Mouse (Mus musculus): ENCODE measurements around the gene Ghr. TPM values are rescaled to one million over a fixed set of nuclear protein-coding genes. Genes with fewer than 3 reads are reported as not detected.

Gene Ghr
- total RNA-seq, 2 experiments from 2014 or later, result 97.1 to 253 TPM

DNA sequence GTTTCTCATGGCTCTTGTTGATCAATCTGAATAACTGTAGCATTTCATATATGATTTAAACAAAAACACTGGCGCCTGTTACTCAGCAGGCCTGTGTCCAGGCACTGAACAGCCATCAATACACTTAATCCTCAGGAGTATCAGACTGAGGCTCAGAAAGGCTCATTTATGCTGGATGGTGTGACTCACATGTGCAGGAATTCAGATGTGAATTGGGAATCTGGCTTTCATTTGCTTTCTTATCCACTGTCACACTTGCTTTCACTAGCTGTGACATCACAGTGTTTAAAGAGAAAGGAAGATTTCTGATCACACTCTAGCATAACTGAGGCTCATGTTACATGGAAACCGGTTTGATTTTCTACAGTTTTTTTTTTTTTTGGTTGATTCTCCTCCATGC, 39.0 kb downstream of the Ghr start:
- DNase-seq (ENCODE audit: low spot score in 2 of 2), result no peak

DNA sequence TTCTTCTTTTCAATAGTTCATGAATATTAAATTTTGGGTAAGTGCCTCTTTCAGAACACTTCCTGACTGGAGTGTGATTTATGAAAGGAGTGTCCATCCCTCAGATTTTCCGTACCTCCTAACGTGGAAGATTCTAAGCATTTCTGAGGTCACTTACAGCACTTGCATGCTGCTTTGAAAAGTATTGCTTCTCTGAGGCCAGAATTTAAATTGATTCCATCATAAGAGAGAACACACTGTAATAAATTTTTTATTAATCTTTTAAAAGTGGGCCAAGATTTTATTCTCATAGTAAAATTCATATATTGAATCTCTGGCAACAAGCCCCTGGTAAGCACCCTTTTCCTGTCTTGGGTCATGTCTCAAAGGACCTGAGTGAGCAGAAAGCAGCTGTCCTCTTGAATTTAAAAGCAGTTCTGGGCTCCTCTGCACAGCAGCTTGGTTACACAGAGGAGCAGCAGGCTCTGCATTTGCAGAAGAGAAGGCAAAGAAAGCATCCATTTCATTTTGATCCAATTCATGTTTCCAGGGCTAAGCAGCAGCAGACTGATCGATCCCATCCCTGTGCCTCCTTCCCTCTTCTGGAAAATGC, 46.9 kb downstream of the Ghr start:
- DNase-seq (ENCODE audit: low spot score in 2 of 2), result no peak

DNA sequence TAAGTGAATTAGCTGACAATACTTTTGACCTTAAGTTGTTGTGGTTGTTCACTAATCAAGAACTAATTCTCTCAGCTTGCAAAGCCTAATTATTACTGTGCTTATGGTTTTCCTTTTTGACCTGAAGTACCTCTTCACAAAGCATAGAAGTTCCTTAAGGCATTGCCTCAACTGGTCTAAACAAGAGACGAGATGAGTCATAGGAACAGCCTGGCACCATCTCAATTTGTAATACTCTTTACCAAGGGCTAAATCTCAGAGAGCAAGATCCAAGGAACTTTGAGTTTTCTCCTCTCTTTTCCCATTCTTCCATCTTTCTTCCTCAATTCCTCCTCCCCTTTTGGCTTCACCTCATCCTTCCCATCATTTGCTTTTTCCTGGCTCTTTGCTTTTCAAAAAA, 69.3 kb downstream of the Ghr start:
- no peak for DNase-seq (ENCODE audit: low spot score in 2 of 2)

DNA sequence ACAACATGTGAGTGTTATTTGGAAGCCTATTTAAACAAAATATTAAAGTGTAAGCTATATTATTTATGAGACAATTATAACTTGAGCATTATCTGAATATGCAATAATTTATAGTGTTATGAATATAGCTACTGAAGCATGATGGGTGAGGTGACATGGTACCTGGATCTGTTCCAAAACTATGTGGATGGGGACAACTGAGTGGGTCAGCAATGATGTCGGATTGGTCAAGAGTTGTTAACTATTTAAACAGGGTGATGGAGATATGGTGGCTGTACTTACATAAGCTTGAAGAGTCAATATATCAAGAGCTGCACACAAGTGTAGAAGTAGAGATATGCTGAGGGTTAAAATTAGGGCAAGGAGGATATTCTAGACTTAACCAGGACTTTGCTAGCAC, 70.9 kb downstream of the Ghr start:
- no peak for DNase-seq (ENCODE audit: low spot score in 2 of 2)

DNA sequence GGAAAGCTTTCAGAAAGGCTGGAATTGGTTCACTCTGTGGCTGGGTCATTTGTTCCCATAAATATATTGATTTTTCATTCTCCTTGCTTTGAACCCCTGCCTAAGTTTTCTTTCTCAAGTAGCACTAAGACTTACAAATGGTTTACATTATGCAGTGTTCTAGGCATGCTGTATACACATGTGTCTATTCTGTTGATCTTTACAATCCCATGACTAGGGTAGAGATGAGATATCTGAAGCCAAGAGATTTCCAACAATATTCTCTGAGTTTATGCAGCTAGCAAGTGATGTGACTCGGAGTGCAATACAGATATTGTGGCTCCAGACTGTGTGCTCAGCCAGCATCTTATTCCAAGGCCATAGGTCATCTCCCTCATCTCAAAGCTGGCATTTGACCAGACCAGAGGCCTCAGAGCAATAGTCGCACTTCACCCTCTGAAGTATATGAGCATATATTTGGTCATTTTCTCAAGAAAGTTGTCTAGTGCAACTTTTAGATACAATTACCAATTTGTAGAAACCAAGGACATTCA, 71.6 kb downstream of the Ghr start:
- no peak for DNase-seq (ENCODE audit: low spot score in 2 of 2)

DNA sequence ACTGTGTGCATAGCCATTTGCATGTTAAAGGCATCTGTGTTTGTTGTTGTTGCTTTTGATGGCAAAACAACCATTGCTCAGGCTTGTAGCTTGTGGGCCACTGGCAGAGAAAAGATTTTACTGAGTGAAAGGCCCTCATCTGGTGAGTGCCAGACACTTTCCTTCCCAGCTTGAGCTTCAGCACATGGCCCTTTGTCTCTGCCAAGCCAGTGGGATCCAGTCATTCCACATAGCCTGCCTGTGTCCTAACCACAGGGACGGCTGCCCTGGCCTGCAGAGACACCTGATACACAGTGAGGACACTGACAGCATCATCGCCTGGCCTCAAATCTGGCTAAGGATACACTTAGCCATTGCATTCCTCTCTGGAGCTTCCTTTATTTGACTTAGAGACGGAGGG, 74.2 kb downstream of the Ghr start:
- DNase-seq (ENCODE audit: low spot score in 2 of 2), result no peak

DNA sequence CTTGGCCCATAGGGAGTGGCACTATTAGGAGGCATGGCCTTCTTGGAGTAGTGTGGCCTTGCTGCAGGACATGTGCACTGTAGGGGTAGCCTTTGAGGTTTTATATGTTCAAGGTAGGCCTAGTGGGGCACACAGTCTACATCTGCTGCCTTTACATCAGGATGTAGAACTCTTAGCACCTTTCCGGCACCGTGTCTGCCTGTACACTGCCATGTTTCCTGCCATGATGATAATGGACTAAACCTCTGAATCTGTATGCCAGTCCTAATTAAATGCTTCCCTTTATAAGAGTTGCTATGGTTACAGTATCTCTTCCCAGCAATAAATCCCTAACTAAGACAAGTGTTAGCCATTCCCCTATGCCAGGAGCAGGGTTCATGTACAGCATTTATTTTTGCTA, 76.0 kb downstream of the Ghr start:
- DNase-seq (ENCODE audit: low spot score in 2 of 2), result no peak

DNA sequence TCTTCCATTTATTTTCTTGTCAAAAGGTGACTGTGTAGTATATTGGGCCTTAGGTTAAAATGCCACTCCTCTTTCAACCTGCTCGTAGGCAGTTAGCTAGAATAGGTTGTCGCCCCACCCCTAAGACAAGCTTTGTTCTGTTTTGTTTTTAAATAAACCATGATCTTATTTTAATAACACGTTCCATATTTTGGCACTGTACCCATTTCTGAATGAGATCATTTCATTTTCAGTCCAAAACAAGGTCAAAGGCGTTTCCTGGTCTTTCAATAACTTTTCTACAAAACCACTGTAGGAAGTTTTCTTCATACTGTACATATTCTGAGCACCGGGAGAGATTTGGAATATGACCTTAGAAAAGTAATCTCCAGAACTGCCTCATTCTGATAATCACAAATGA, 78.6 kb downstream of the Ghr start:
- DNase-seq (ENCODE audit: low spot score in 2 of 2), result no peak

DNA sequence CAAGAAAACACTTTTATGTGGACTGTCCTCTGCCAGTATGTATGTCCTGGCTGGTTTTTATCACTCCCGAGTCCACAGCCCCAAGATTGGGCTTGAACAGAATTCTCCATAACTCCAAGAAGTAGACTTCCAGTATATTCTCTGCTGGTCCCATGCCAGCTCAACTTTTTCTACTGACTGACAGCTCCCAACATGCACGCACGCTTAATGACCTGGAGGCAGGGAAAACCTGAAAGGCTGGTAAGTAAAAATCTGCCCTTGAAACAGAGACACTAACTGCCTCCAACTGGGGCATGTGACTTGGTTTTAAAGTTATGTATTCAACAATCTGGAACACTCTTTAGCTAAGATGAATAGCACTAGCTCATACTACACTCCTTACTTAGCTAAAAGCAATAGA, 81.6 kb downstream of the Ghr start:
- DNase-seq (ENCODE audit: low spot score in 2 of 2), result no peak

DNA sequence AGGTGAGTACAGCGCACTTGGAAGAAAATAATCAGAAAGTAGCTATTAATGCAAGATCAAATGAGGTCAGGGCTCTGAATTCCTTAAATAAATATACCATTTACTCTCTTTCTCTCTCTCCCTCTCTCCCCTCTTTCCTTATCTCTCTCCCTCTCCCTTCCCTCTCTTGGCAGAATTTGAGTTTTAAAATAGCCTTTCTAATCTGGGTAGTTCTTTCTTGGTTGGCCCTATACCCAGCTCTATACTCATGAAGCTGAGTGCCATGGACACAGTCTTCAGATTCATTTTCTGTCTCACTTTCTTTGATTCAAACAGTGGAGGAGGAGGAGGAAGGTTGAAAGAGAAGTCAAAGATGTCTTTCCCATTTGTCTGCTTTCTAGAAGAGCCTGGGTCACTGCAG, 84.3 kb downstream of the Ghr start:
- no peak for DNase-seq (ENCODE audit: low spot score in 2 of 2)

DNA sequence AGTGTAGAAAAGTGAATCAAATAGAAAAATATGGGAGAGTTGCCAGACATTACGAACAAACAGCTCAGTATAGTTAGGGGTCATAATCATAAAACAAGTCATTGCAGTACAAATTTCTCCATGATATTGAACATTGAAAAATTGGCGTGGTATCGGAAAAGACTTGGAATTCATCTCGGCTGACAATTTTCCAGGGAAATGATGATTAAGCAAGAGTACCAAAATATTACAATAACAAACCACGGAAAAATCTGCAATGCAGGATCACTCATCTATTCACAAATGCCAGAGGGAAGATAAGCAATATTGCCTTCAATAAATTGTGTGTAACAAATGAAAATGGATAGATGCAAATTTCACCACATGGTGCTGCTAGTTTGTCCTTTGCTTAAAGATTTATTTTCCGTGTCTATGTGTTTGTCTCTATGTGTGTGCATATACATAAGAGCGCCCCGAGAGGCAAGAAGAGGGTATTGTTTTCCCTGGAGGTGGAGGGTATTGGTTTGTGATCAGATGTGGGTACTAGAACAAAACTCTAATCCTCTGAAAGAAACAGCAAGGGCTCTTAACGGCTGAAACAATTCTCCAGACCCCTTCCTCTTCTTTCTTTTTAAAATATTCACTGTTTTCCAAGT, 85.2 kb downstream of the Ghr start:
- no peak for DNase-seq (ENCODE audit: low spot score in 2 of 2)

DNA sequence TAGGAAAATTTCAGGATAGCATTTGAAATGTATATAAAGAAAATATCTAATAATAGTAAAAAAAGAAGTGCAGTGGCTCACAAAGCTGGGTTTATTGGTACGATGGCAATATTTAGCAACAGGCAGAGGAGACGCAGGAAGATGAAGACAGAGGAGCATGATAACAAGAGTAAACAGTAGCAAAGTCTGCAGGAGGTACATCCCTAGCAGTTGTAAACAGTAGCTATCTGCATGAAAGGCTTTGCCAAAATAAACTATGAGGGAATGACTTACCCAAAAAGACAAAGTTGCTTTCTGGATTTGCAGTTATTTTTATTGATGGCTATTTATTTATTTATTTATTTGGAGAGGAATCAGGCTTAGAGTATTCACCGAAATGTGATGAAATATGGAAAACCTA, 92.4 kb downstream of the Ghr start:
- no peak for DNase-seq (ENCODE audit: low spot score in 2 of 2)

DNA sequence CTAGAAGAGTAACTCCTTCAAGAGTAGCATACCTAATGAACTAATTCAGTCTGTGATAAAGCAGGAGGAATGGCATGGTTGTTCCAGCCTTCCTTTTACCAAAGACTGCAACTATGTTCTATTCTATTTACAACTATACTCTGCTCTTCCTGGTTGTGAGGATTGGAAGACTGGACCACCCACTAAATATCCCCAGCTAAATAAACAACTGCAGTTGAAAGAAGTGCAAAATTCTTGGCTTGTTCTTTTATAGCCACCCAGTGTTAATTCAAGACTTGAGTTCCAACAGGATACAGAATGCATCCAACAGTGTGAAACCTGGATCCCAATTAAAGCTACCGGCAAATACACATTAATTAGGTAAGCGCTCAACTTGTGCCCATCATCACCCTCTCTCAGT, 93.3 kb downstream of the Ghr start:
- no peak for DNase-seq (ENCODE audit: low spot score in 2 of 2)

DNA sequence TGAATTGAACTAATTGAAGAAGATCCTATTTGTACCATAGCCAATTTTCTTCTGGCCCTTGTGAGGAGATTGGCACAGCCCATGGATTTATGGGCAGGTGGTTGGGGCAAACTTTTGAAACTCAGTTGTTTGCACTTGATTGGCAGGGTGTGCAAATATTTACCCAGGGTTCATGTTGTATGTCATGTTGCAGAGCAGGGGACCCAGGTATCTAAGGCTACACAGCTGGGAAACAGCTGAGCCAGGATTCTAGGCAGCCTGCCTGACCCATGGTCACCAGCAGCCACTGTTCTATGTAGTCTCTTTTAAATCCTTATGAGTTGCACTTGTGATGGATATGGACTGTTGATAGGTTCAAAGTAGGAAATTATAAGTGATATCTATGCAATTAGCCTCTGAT, 94.1 kb downstream of the Ghr start:
- DNase-seq (ENCODE audit: low spot score in 2 of 2), result no peak

DNA sequence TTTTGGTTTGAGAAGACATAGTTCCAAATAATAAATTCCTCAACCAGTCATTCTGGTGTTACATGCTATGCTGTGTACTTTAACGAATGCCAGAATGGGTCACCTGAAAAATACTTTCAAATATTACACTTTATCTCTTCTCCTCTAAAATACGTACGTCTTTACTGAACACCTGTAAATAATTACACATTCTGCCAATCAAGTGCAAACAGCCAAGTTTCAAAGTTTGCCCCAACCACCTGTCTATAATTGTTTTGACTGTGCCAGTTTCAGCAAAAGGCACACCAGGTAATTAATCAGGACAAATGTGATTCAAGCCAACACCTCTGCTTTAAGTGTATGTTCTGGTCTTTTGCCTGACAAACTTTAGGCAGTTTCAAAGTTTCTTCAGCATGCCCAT, 94.7 kb downstream of the Ghr start:
- no peak for DNase-seq (ENCODE audit: low spot score in 2 of 2)

DNA sequence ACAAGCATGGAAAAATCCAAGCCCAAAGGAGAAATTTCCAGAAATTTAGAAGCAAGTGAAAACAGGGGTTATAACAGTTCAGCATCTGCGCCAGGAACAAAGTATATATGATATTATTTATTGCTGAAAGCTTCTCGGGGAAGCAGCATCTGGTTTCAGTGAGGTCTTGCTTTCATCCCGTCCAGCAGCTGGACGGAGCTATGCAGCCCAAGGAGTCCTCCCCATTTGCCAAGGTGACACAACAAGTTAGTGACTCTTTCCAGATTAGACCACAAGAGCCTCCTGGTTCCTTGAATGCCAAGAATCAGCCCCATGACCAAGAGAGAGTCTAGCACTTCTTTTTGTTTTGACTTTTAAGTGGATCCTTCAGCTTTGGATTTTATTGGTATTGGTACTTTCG, 96.6 kb downstream of the Ghr start:
- no peak for DNase-seq (ENCODE audit: low spot score in 2 of 2)

DNA sequence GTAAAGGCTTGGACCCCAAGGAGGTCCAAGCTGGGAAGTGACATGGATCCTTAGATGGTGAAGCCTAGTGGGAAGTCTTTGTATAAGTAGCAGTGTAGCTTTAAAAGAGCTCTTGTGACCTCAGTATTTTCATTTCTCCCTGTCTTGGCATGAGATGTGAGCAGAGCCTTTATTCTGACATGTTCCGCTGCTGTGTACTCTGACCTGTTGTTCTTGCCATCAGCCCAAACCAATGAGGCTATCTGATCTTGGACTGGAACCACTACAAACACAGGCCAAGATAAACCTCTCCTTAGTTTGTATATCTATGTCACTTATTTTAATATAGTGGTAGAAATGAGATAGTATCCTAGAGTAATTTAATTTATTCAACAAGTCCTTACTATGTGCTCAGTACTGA, 97.9 kb downstream of the Ghr start:
- DNase-seq (ENCODE audit: low spot score in 2 of 2), result no peak

DNA sequence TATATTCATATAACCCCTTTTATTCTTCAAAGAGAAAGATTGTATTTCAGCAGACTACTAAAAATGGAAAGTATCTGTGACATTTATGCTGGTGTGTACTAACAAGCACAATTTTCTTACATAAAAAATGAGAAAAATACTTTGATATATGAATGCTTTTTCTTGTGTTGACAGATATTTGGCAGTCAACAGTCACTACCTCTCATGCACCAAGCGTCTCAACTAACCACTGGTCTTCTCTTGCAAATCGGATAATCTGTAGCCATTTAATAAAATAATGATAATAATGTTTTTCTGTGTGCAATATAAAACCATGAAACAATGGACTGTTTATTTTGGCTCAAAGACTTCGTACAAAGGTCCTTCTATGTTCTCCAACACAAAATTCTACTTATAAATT, 99.8 kb downstream of the Ghr start:
- no peak for DNase-seq (ENCODE audit: low spot score in 2 of 2)

DNA sequence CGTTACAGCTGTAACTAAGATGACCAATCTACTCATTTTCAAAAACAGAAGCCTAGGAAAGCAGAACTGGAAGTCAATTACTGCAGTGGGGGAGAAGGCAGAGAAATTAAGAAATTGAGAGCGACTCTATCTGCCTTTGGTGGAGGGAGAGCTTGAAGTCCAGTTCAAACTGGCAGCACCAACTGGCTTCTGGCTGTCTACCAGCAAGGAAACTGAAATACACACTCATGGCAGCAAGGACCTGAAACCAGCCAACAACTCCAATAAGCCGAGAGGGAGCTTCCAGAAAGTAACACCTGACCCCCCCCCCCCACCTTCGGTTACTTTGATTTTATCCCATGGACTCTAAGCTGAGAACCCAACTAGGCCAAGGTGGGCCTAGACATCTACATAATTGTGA, 114.1 kb downstream of the Ghr start:
- no peak for DNase-seq (ENCODE audit: low spot score in 2 of 2)

DNA sequence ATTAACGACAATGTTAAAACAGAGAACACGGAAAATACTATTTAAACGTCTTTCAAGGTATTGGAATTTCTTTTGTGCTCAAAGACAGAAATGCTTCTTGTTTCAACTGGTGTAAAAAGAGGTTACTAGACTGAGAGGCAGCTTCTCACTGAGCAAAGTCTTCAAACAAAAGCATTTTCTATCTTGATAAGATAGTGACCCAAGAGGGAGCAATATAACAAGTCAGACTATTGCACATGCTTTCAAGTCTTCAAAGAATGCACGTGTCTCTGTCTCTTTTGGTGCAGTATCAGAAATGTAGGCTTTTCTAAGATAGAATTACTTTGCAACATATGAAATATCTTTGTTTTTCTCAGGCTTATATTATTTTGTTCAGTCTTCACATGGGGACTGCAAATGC, 116.7 kb downstream of the Ghr start:
- no peak for DNase-seq (ENCODE audit: low spot score in 2 of 2)

DNA sequence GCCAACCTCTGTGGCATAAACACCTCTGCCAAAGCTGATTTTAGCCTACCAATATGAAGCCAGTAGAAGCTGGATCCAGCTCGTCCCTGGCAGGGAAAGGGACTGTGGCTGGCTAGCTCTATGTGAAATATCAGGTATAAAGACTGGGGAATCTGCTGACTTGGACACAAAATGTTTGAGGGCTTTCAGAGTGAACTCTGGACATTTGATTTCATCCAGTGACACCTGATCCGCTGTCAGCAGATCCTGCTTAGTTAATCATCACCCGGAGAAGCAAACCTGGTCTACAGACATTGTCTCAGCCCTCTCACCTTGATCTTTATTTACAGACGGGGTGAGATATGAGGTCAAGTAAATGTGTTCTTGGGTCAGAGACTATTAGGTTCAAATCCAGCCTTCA, 118.5 kb downstream of the Ghr start:
- DNase-seq (ENCODE audit: low spot score in 2 of 2), result no peak

DNA sequence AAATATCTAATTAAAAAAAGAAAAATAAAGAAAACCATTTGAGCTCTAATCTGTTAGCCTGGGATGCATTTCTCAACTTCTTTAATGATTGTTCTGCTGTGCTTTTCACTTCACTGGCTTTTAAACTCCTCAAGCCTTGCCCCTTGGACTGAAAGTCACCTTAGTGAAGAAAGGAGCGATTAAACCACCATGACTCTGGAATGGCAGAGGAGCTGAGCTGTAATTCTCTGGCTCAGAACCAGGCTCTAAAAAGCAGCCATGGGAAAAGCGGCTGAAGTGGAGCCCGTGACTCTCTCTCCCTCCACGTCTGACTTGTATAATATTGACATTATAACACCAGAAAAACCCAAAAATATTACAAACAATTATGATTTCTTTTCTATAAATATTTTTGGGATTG, 126.7 kb downstream of the Ghr start:
- no peak for DNase-seq (ENCODE audit: low spot score in 2 of 2)

DNA sequence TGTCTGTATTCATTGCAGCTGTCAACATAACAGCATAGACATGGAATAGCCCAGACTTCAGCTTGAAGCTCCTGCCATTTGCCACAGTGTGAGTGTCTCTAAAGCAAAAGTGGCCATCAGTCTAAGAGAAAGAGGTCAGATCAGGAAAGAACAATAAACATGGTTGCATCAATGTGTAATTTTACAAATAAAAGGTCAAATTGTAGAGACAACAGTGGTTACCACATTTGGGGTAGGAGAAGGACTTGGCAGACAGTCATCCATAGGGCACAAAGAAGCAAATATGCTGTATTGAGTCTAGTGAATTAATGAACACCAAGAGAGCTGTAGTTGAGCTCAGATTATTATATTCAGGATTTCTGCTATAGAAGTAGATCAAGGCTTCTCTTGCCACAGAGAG, 127.7 kb downstream of the Ghr start:
- no peak for DNase-seq (ENCODE audit: low spot score in 2 of 2)

All from adrenal gland, adult 18-20 months (tissue).